Mouse (Mus musculus) A20 (cell line): ENCODE data around the gene Golga5.

Experiments
- DNase-seq: peaks from one replicate; pipeline ENCODE4 v3.0.0-alpha.2; 2011; ENCODE audit warnings: low read depth, low spot score

Golga5 gene

DNA sequence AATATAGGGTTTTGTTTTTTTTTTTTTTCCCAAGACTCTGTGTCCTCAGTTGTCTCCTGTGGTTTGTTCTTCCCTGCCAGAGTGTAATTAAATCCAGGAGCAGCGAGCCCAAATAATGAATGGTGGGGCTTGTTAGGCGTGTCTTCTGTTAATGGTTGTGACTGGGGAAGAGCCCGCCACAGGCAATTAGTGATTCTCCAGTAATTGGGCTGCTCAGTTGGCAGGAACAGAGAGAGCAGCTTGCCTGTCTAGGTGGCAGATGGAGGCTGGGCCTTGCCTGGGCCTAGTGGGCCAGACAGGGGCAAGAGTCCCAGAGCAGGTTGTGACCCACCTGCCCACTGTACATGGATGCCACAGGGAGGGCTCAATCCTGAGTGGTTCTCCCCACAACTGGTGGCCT is 42.4 kb downstream of the Golga5 start:
- no peak for DNase-seq

- no peak for DNase-seq
Measured at GRCm38 (mm10) chr12:102514151-102514550, 45.2 kb downstream of the Golga5 start.

DNA sequence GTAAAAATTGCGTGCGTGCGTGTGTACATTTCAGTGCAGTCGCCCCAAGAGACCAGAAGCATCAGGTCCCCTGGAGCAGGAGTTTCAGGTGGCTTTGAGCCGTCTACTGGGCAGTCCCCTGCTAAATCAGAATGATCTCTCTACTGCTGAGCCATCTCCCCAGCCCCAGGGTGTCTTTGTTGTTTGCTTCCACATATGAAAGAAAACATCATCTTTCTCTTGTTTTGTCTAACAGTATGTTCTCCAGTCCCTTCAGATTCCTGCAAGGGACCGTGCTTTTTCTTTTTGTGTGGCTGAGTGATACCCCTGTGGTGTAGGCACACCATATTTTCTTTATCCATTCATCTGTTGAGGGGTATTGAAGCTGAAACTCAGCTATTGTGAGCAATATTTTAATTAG is 45.8 kb downstream of the Golga5 start:
- DNase-seq: no peak

DNA sequence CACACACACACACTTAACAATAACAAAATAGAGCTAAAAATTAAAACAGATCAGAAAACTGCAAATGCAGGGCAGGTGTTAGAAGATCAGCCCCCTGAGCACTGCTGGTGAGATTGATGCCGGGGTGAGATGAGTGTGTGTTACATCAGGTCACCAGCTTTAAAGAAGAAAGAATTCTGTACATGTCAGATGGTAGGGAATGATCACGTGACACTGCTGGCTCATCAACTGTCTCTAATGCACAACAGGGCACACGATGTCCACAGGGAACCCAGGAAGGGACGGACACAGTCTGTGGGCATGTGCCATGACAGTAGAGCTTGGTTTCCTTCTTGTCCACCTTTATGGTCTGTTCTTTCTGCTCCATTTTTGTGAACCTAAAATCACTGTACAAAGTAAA is 47.2 kb downstream of the Golga5 start:
- DNase-seq: no peak

DNA sequence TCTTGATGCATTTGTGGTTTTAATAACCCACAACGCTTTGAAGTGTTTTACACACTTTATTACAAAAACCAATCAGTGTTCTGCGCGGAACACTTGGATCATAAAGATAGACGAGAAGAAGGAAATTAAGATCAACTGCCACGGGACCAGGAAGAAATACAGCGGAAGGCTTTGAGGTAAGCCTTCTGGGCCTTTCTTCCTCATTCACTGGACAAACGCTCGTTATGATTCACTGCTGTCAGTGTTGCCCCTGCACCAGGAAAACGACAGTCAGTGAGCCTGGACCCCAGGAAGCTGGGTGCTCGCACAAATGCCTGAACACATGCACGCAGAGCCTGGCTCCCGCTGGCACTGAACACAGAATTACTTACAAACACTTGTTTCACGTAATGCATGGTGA is 48.7 kb downstream of the Golga5 start:
- DNase-seq: no peak

DNA sequence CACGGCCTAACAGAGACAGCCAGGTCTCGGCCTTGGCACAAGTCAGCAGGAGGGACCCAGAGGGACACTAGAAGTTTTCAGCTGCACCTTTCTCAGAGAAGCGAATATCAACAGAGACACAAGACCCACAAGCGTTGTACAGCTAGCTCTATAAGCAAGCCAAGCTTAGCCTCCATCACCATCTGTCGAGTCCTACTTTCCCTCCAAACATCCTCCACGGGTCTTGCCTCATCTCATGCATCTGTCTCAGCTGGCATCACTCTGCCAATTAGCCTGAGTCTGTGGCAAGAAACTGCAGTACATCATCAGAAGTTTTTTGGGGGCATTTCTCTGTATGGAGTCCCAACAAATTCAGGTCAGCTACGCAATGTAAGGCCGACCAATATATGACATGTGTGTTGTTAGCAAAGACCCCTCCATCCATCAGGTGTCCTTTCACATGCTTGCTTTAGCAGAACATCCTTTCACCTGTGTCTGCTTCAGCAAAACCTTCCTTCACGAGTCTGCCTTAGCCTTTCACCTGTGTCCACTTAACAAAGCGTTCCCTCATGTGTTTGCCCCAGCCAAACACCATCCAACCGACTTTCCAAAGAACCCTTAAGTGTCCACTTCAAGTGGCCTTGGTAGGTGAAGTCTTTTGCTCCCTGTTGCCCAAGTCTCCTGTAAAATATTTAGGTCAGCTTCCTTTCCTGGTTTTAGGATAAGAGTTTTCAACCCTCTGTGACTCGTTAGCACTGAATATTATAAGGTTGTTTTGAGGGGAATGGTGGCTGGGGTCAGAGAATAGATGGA is 51.2 kb downstream of the Golga5 start:
- no peak for DNase-seq

DNA sequence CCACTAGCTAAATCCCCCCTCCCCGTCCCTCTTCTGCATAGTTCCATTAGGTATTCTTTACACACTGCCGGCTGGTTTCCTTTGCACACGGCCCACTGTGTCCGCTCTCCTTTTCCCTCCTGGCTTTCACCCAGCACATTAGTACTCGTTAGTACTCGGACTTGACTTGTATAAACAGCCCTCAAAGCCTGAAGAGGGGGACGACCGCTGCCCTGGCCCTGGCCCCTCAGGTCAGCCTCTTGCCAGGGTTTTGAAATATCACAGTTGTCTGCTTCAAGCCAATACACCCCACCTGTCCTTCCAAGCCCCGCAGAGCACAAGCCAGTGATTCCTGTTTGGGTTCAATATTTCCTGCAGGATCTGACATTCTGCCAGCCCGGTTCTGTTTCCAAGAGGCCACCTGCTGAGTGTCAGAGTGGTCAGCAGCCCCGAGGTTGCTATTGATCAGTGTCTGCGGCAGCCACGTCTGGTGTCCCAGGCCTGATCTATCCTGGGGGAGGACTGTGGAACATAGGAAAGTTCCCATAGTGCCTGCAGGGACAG is 52.9 kb downstream of the Golga5 start:
- no peak for DNase-seq

DNA sequence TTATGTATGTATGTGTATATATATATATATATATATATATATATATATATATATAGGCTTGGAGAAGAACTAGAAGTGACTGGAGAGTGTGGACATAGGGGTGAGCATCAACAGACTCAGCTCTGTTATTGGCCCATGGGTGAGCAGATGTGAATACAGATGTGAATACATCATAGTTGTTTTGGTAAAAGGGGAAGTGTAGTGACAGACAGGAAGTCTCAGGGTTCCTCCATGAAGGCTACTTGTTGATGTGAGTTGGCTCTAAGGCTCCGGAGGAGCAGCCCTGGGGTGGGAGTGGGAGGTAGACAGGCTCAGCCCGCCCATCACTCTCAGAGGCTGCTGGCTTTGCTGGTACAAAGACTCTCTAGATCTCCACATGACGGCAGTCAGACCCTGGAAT is 55.3 kb downstream of the Golga5 start:
- peak; percentile 31 for DNase-seq

- peak; percentile 61 for DNase-seq
Measured at GRCm38 (mm10) chr12:102524760-102525159, 55.8 kb downstream of the Golga5 start.

GRCm38 (mm10) chr12:102527989-102528388 is 59.1 kb downstream of the Golga5 start:
- peak; percentile 22 for DNase-seq

DNA sequence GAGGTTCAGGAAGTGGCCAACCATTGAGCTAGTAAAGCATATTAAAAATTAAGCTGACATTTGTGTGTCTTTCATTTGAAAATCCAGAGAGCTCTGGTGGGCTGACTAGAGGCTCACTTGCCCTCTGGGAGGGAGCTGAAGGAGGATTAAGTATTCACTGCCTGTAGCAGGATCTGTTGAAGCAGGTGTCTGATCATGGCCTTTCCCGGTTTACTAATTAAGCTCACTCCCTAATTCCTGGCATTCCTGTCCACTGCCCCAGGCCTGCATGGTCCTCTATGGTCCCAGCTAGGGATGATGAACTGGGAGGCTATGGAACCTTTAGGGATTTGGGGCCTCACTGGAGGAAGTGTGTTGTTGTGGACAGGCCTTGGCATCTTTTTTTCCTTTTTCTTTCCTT is 66.9 kb downstream of the Golga5 start:
- DNase-seq: no peak

DNA sequence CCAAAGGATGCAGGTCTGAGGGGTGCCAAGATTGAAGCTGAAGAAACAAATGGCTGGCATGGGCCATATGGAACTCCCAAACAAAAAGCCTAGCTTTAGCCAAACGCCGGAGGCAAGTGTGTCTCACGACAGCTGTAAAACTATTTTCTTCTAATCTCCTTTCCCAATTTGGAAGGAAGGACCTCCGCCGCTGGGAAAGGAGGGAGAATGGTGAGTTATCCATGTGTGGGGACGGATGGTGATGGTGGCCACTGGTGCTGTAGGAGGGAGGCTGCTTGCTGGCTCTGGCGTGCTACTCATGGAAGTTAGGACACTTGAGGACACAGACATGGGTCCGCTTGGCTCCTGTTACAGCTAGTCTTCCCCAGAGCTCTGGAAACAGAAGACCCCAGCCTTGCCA is 71.3 kb downstream of the Golga5 start:
- DNase-seq: no peak

DNA sequence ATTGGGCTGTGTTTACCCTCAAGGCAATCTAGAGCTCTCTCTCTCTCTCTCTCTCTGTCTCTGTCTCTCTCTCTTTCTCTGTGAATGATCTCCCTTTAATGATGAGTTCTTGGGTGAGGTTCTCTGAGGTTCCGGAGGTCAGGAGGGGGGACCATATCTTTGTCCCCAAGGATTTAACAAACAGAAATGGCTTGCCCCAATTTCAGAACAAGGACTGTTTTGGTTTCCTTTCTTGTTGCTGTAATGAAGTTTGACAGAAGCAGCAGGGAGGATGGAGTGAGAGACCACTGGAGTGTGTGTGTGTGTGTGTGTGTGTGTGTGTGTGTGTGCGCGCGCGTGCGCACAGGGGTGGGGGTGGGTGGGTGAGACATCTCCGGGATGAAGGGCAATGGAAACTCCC is 72.2 kb downstream of the Golga5 start:
- no peak for DNase-seq

- no peak for DNase-seq
Measured at GRCm38 (mm10) chr12:102545122-102545521, 76.2 kb downstream of the Golga5 start.
